8 mouse cellular contexts compared by ENCODE assay signal in genomic region chr8:122719500-122720065, GRCm38 (mm10). TPM values are rescaled to one million over a fixed set of nuclear protein-coding genes. Genes with fewer than 3 reads are reported as not detected.
DNase-seq lines count a peak whose midpoint lies in the region; ATAC-seq and TF ChIP-seq lines count a peak whose summit lies in the region.

No protein-coding gene starts in this region.

- no peak for TF ChIP-seq POLR2A in ES-Bruce4 (IDR thresholded peaks at IDR 0.05; ENCODE audit: insufficient read depth, low read length)
- no peak for TF ChIP-seq POLR2A in brain, embryonic 14.5 days (IDR thresholded peaks at IDR 0.05; ENCODE audit: borderline replicate concordance, extremely low read depth, insufficient read depth, insufficient read length, poor library complexity, severe bottlenecking)

- peak; percentile 53 for DNase-seq in brain, embryonic 14.5 days (ENCODE audit: low read depth)
- DNase-seq in liver, embryonic 13.5 days = peak; percentile 94
- no peak for DNase-seq in left cerebral cortex, postnatal 36 days (ENCODE audit: low spot score in 2 of 2)
- DNase-seq in layer of hippocampus, postnatal 36 days = no peak
- DNase-seq in gastrocnemius, postnatal 36 days = no peak

- WGBS in heart, embryonic 13.5 days = 4% methylated on average over 7 of the region's 7 CpGs
- under 1% methylated on average over 7 of the region's 7 CpGs for WGBS in liver, embryonic 13.5 days (ENCODE audit: insufficient replicate concordance)
- WGBS in neural tube, embryonic 15.5 days = 42% methylated on average over 7 of the region's 7 CpGs

- H3K36me3 ChIP-seq in ES-Bruce4 (ENCODE audit: control insufficient read depth, insufficient read depth, low read length, poor library complexity, severe bottlenecking) = no peaks in the 10 kb centered on the region
- H3K36me3 ChIP-seq in heart, embryonic 13.5 days = no peaks in the 10 kb centered on the region
- no peaks in the 10 kb centered on the region for H3K36me3 ChIP-seq in liver, embryonic 13.5 days
- no peaks in the 10 kb centered on the region for H3K36me3 ChIP-seq in neural tube, embryonic 15.5 days

- no peaks in the 10 kb centered on the region for H3K4me1 ChIP-seq in ES-Bruce4 (ENCODE audit: control insufficient read depth, insufficient read depth, low read length)
- H3K4me1 ChIP-seq in heart, embryonic 13.5 days = peaks cover 48% of the 10 kb centered on the region
- peaks cover 72% of the 10 kb centered on the region for H3K4me1 ChIP-seq in liver, embryonic 13.5 days (replicated peaks)
- peaks cover 29% of the 10 kb centered on the region for H3K4me1 ChIP-seq in neural tube, embryonic 15.5 days

- H3K4me3 ChIP-seq in ES-Bruce4 (ENCODE audit: low read depth, low read length) = no peak overlapping the region
- peak overlapping the region; percentile 22 for H3K4me3 ChIP-seq in heart, embryonic 13.5 days
- H3K4me3 ChIP-seq in liver, embryonic 13.5 days (replicated peaks) = peak overlapping the region; percentile 58
- no peak overlapping the region for H3K4me3 ChIP-seq in neural tube, embryonic 15.5 days (replicated peaks)

- H3K27me3 ChIP-seq in ES-Bruce4 (ENCODE audit: control insufficient read depth, insufficient read depth, low read length, poor library complexity, severe bottlenecking) = no peaks in the 10 kb centered on the region
- peaks cover 85% of the 10 kb centered on the region for H3K27me3 ChIP-seq in heart, embryonic 13.5 days (replicated peaks)
- peaks cover 79% of the 10 kb centered on the region for H3K27me3 ChIP-seq in liver, embryonic 13.5 days
- H3K27me3 ChIP-seq in neural tube, embryonic 15.5 days (replicated peaks) = no peaks in the 10 kb centered on the region

- peak; percentile 87 for ATAC-seq in heart, embryonic 13.5 days (ENCODE audit: extremely low read depth, insufficient number of reproducible peaks, low FRiP score, low TSS enrichment)
- peak; percentile 89 for ATAC-seq in liver, embryonic 13.5 days (ENCODE audit: low read depth)
- no peak for ATAC-seq in neural tube, embryonic 15.5 days (ENCODE audit: low FRiP score)

- H3K9ac ChIP-seq in ES-Bruce4 (ENCODE audit: low read depth, poor library complexity, severe bottlenecking) = no peak overlapping the region
- H3K9ac ChIP-seq in heart, embryonic 13.5 days = no peak overlapping the region
- peak overlapping the region; percentile 70 for H3K9ac ChIP-seq in liver, embryonic 13.5 days
- no peak overlapping the region for H3K9ac ChIP-seq in neural tube, embryonic 15.5 days (replicated peaks)

- intact Hi-C loops in left cerebral cortex, postnatal 36 days (cut with DNase I) = no loop called here
- intact Hi-C loops in gastrocnemius, postnatal 36 days (cut with DNase I) = no loop called here

- H3K4me2 ChIP-seq in heart, embryonic 13.5 days = peak overlapping the region; percentile 63
- peak overlapping the region; percentile 94 for H3K4me2 ChIP-seq in liver, embryonic 13.5 days
- H3K4me2 ChIP-seq in neural tube, embryonic 15.5 days = no peak overlapping the region; the same call in 1 of the 2 replicates

- peak; percentile 6 for TF ChIP-seq CTCF in ES-Bruce4 (IDR thresholded peaks at IDR 0.05; ENCODE audit: low read depth, low read length)
- TF ChIP-seq CTCF in brain, embryonic 14.5 days (IDR thresholded peaks at IDR 0.05; ENCODE audit: borderline replicate concordance, extremely low read depth, insufficient read depth, insufficient read length) = peak; percentile 31; the same call in 1 of the 2 replicates

- no peak overlapping the region for H3K27ac ChIP-seq in ES-Bruce4 (ENCODE audit: insufficient read depth, low read length)
- peak overlapping the region; percentile 79 for H3K27ac ChIP-seq in heart, embryonic 13.5 days (replicated peaks)
- peak overlapping the region; percentile 100 for H3K27ac ChIP-seq in liver, embryonic 13.5 days
- peak overlapping the region; percentile 82 for H3K27ac ChIP-seq in neural tube, embryonic 15.5 days (replicated peaks)

- H3K9me3 ChIP-seq in ES-Bruce4 (replicated peaks; ENCODE audit: control insufficient read depth, insufficient read depth, low read length, poor library complexity, severe bottlenecking) = no peaks in the 10 kb centered on the region
- H3K9me3 ChIP-seq in heart, embryonic 13.5 days = no peaks in the 10 kb centered on the region
- H3K9me3 ChIP-seq in liver, embryonic 13.5 days (replicated peaks) = no peaks in the 10 kb centered on the region
- H3K9me3 ChIP-seq in neural tube, embryonic 15.5 days (replicated peaks) = no peaks in the 10 kb centered on the region

- TF ChIP-seq EP300 in ES-Bruce4 (IDR thresholded peaks at IDR 0.05; ENCODE audit: insufficient read depth, low read depth, low read length) = no peak

RNA-seq across cellular contexts. Expression of gene Cbfa2t3, which starts 20.7 kb away (rescaled TPM):
- polyA plus RNA-seq in ES-Bruce4 (2011; ENCODE audit: insufficient read depth, insufficient read length, low read depth, missing spikeins) = 0.17 and 0.42 TPM in 2 replicates
- polyA plus RNA-seq in brain, embryonic 14.5 days (2012; rRNA removed) = 9.5 and 30.2 TPM in 2 replicates
- polyA plus RNA-seq in heart, embryonic 13.5 days (2015; fragmentation: Nextera tagmentation; extraction: Ambion mirVana) = 4.2 and 4.8 TPM in 2 replicates
- 4.5 and 5.7 TPM in 2 replicates for polyA plus RNA-seq in liver, embryonic 13.5 days (2015; fragmentation: Nextera tagmentation; extraction: Ambion mirVana)
- polyA plus RNA-seq in neural tube, embryonic 15.5 days (2015; fragmentation: Nextera tagmentation; extraction: Ambion mirVana) = 14.4 and 16.8 TPM in 2 replicates
- total RNA-seq in left cerebral cortex, postnatal 36 days (2021) = 10 to 100 TPM; 26.2 to 37.5 TPM
- total RNA-seq in layer of hippocampus, postnatal 36 days (2021) = 10 to 100 TPM; 47.2 to 50.2 TPM
- 10 to 100 TPM; 17.0 to 18.7 TPM for total RNA-seq in gastrocnemius, postnatal 36 days (2021)

RNA-seq across cellular contexts. Expression of gene Acsf3, which starts 55.7 kb away (rescaled TPM):
- 9.7 and 11.4 TPM in 2 replicates for polyA plus RNA-seq in ES-Bruce4 (2011; ENCODE audit: insufficient read depth, insufficient read length, low read depth, missing spikeins)
- polyA plus RNA-seq in brain, embryonic 14.5 days (2012; rRNA removed) = 18.9 and 19.5 TPM in 2 replicates
- 14.3 and 15.4 TPM in 2 replicates for polyA plus RNA-seq in heart, embryonic 13.5 days (2015; fragmentation: Nextera tagmentation; extraction: Ambion mirVana)
- polyA plus RNA-seq in liver, embryonic 13.5 days (2015; fragmentation: Nextera tagmentation; extraction: Ambion mirVana) = 7.9 and 8.5 TPM in 2 replicates
- polyA plus RNA-seq in neural tube, embryonic 15.5 days (2015; fragmentation: Nextera tagmentation; extraction: Ambion mirVana) = 15.2 and 20.3 TPM in 2 replicates
- total RNA-seq in left cerebral cortex, postnatal 36 days (2021) = 10 to 100 TPM; 20.5 to 23.9 TPM
- total RNA-seq in layer of hippocampus, postnatal 36 days (2021) = 10 to 100 TPM; 16.2 to 21.9 TPM
- total RNA-seq in gastrocnemius, postnatal 36 days (2021) = 10 to 100 TPM; 12.5 to 14.2 TPM

Comparison
In these comparisons a context has a peak if more than half of its experiments do, and no peak if none do; other contexts are left out.
1. H3K4me3 ChIP-seq: peak in heart, embryonic 13.5 days (single experiment) and liver, embryonic 13.5 days (single experiment); none in ES-Bruce4 (single experiment) and neural tube, embryonic 15.5 days (single experiment).
2. DNase-seq: peak in brain, embryonic 14.5 days (single experiment) and liver, embryonic 13.5 days (single experiment); none in left cerebral cortex, postnatal 36 days (0 of 2), layer of hippocampus, postnatal 36 days (0 of 2) and gastrocnemius, postnatal 36 days (0 of 2).